Mouse (Mus musculus) heart, postnatal 0 days (tissue): ENCODE data around the gene Lin54. TPM values are rescaled to one million over a fixed set of nuclear protein-coding genes. Genes with fewer than 3 reads are reported as not detected.

Experiments
- ATAC-seq: fragments of 200-750 bp; cut with Nextera tagmentation; 2 replicates; pipeline ENCODE4 v1.8.0; 2017; ENCODE audit warnings: low read depth, moderate number of reproducible peaks, moderate library complexity; ENCODE audit not compliant: insufficient read depth
- DNase-seq: peaks from one replicate; pipeline ENCODE4 v3.0.0-alpha.2; 2016; ENCODE audit warnings: low spot score
- H3K27ac ChIP-seq: fragments of 300-500 bp; sonication (generic); 2 replicates; pipeline ENCODE4 v1.5.1; 2014; ENCODE audit warnings: low read depth, mild to moderate bottlenecking
- H3K27me3 ChIP-seq: fragments of 300-500 bp; sonication (generic); 2 replicates; pipeline ENCODE4 v1.6.1; 2014; ENCODE audit warnings: low read length, mixed read lengths; ENCODE audit not compliant: control insufficient read depth, insufficient read depth
- H3K36me3 ChIP-seq: fragments of 300-500 bp; sonication (generic); replicated peaks from 2 replicates; pipeline ENCODE4 v1.6.1; 2014; ENCODE audit warnings: low read length, mixed read lengths; ENCODE audit not compliant: control insufficient read depth, insufficient read depth
- H3K4me1 ChIP-seq: fragments of 300-500 bp; sonication (generic); 2 replicates; pipeline ENCODE4 v1.6.1; 2014; ENCODE audit warnings: antibody characterized with exemption; ENCODE audit not compliant: control insufficient read depth, insufficient read depth
- H3K4me2 ChIP-seq: fragments of 300-500 bp; sonication (generic); 2 replicates; pipeline ENCODE4 v1.6.1; 2014; ENCODE audit warnings: low read depth, mild to moderate bottlenecking, low read length, moderate library complexity
- H3K4me3 ChIP-seq: fragments of 300-500 bp; sonication (generic); 2 replicates; pipeline ENCODE4 v1.5.1; 2014; ENCODE audit warnings: low read depth, low read length
- H3K9ac ChIP-seq: fragments of 300-500 bp; sonication (generic); replicated peaks from 2 replicates; pipeline ENCODE4 v1.6.1; 2014; ENCODE audit warnings: low read depth, low read length, mixed read lengths
- H3K9me3 ChIP-seq: fragments of 300-500 bp; sonication (generic); replicated peaks from 2 replicates; pipeline ENCODE4 v1.6.1; 2016; ENCODE audit warnings: low read length; ENCODE audit not compliant: control insufficient read depth
- CTCF ChIP-seq: IDR thresholded peaks from 2 replicates; pipeline ENCODE4 v1.5.1; 2016; ENCODE audit warnings: antibody characterized with exemption, control low read depth, low read depth
- EP300 ChIP-seq: IDR thresholded peaks from 2 replicates; pipeline ENCODE4 v1.6.1; 2016; ENCODE audit warnings: antibody characterized with exemption, low read depth
- WGBS: fragments of 180-500 bp; shearing (Covaris S2); extraction: QIAGEN DNeasy Blood & Tissue Kit; methylation state at CpG from one replicate; pipeline ENCODE4 v1.1.7; 2014; 5-methylcytosine and 5-hydroxymethylcytosine counted together
- polyA plus RNA-seq: library from polyadenylated mRNA; unstranded; fragments of >200 nt; fragmentation: Nextera tagmentation; extraction: Ambion mirVana; gene quantifications from 2 replicates; pipeline ENCODE4 v1.2.1, GENCODE M21; 2015
- total RNA-seq: library from RNA; depleted of rRNA; stranded (reverse); fragments of >200 nt; gene quantifications from 2 replicates; pipeline ENCODE4 v1.2.3, GENCODE M21; 2014; ENCODE audit warnings: low replicate concordance

Gene Lin54
- total and polyA plus RNA-seq, 2 experiments from 2014 or later = 5.5 to 12.8 TPM

GRCm38 (mm10) chr5:100423626-100424025 lies 76.8 kb downstream of the Lin54 start:
- WGBS = 45% methylated on average over 7 of the region's 7 CpGs
- no peak for DNase-seq
- Histone ChIP-seq H3K36me3 (peaks cover 80% of the 10 kb centered on the region), H3K4me2 (no peak overlapping the region), H3K27ac (no peak overlapping the region), H3K9me3 (no peaks in the 10 kb centered on the region), H3K27me3 (no peaks in the 10 kb centered on the region), H3K9ac (0 out of 2 replicates have a peak overlapping the region, but pooled peaks have one; percentile 3), H3K4me1 (peaks cover 23% of the 10 kb centered on the region), H3K4me3 (no peak overlapping the region)
- TF ChIP-seq CTCF (no peak), EP300 (no peak)
- no peak for ATAC-seq

GRCm38 (mm10) chr5:100418861-100419260 lies 81.6 kb downstream of the Lin54 start:
- DNase-seq (no peak), ATAC-seq (no peak)
- WGBS = 63% methylated on average over 4 of the region's 4 CpGs
- TF ChIP-seq EP300 (no peak), CTCF (no peak)
- H3K9me3 ChIP-seq = no peaks in the 10 kb centered on the region
- H3K36me3 ChIP-seq = peaks cover 52% of the 10 kb centered on the region
- H3K4me2 ChIP-seq = no peak overlapping the region
- H3K4me1 ChIP-seq = peaks cover 10% of the 10 kb centered on the region
- no peaks in the 10 kb centered on the region for H3K27me3 ChIP-seq
- no peak overlapping the region for H3K27ac ChIP-seq
- H3K4me3 ChIP-seq = no peak overlapping the region
- no peak overlapping the region for H3K9ac ChIP-seq

- H3K36me3 ChIP-seq = peaks cover 45% of the 10 kb centered on the region
- H3K4me3 ChIP-seq = no peak overlapping the region
- H3K9me3 ChIP-seq = no peaks in the 10 kb centered on the region
- no peak overlapping the region for H3K27ac ChIP-seq
- no peak for ATAC-seq
- no peak for DNase-seq
- H3K4me1 ChIP-seq = peaks cover 16% of the 10 kb centered on the region
- no peaks in the 10 kb centered on the region for H3K27me3 ChIP-seq
- no peak overlapping the region for H3K9ac ChIP-seq
- TF ChIP-seq EP300 = no peak
- TF ChIP-seq CTCF = no peak
- H3K4me2 ChIP-seq = no peak overlapping the region
- 82% methylated on average over 2 of the region's 2 CpGs for WGBS
These were observed 82.4 kb downstream of the Lin54 start for GRCm38 (mm10) chr5:100418077-100418476.

GRCm38 (mm10) chr5:100415761-100416590 lies 84.5 kb downstream of the Lin54 start, which contains the start of gene Sec31a:
Gene Sec31a (minus strand): TSS chr5:100416234.
- ATAC-seq (peak; percentile 98), DNase-seq (peak; percentile 96)
- Histone ChIP-seq H3K9me3 (no peaks in the 10 kb centered on the region), H3K9ac (peak within 1 kb of the TSS; percentile 82), H3K27me3 (no peaks in the 10 kb centered on the region), H3K4me1 (peaks cover 29% of the 10 kb centered on the region), H3K36me3 (peaks cover 25% of the 10 kb centered on the region), H3K4me2 (peak within 1 kb of the TSS; percentile 67), H3K4me3 (peak within 1 kb of the TSS; percentile 89), H3K27ac (peak within 1 kb of the TSS; percentile 93)
- TF ChIP-seq EP300 = peak; percentile 86; the same call in 1 of the 2 replicates
- peak; percentile 12; the same call in 1 of the 2 replicates for TF ChIP-seq CTCF
- under 1% methylated on average over 69 of the region's 82 CpGs for WGBS

- Histone ChIP-seq H3K27ac (peak overlapping the region; percentile 93), H3K4me3 (peak overlapping the region; percentile 89), H3K4me2 (peak overlapping the region; percentile 67), H3K27me3 (no peaks in the 10 kb centered on the region), H3K36me3 (peaks cover 12% of the 10 kb centered on the region; the same call in 1 of the 2 replicates), H3K4me1 (peaks cover 29% of the 10 kb centered on the region), H3K9me3 (no peaks in the 10 kb centered on the region), H3K9ac (peak overlapping the region; percentile 82)
- no peak for ATAC-seq
- no peak for DNase-seq
- TF ChIP-seq EP300 (no peak), CTCF (no peak)
- WGBS = 9% methylated on average over 11 of the region's 11 CpGs
These were observed 85.8 kb downstream of the Lin54 start for GRCm38 (mm10) chr5:100414474-100415196.
